Mouse (Mus musculus) CH12.LX (cell line): ENCODE measurements around the gene Nacc2. TPM values are rescaled to one million over a fixed set of nuclear protein-coding genes. Genes with fewer than 3 reads are reported as not detected.
A peak's percentile ranks its signal among the peaks of the same experiment; 100 is the strongest.

ENCODE experiments used
- DNase-seq: peaks from one replicate; pipeline ENCODE4 v3.0.0-alpha.2; 2013; ENCODE audit errors: extremely low read depth
- H3K27ac ChIP-seq: 2 replicates; pipeline ENCODE4 v1.5.1; 2012; ENCODE audit warnings: low read depth, mild to moderate bottlenecking, control low read depth, moderate library complexity; ENCODE audit not compliant: insufficient read depth
- H3K27me3 ChIP-seq: replicated peaks from 2 replicates; pipeline ENCODE3; 2012; ENCODE audit warnings: inconsistent platforms
- H3K36me3 ChIP-seq, 2 experiments: replicated peaks in 1 of 2; 2 replicates each; pipeline versions ENCODE3 to v1.6.1; 2012; ENCODE audit warnings: inconsistent platforms in 1 of 2, low read length in 1 of 2, mild to moderate bottlenecking in 1 of 2, mixed read lengths in 1 of 2, moderate library complexity in 1 of 2; ENCODE audit not compliant: control insufficient read depth in 1 of 2, insufficient read depth in 1 of 2
- H3K4me1 ChIP-seq, 2 experiments: 2 replicates each; pipeline ENCODE4 v1.6.1; 2012; ENCODE audit warnings: inconsistent platforms in 1 of 2, moderate library complexity in 1 of 2; ENCODE audit not compliant: insufficient read depth in 2 of 2, control insufficient read depth in 1 of 2
- H3K4me2 ChIP-seq: 2 replicates; pipeline ENCODE4 v1.6.1; 2012; ENCODE audit warnings: low read depth, mild to moderate bottlenecking, control low read depth; ENCODE audit not compliant: poor library complexity, insufficient read depth, severe bottlenecking
- H3K4me3 ChIP-seq, 3 experiments: fragments of 150-350 bp in 1 of 3; sonication (generic) in 1 of 3; replicated peaks in 1 of 3; 2 replicates each; pipeline versions ENCODE3 to v1.5.1; 2011 to 2012; ENCODE audit warnings: low read depth in 2 of 3, low read length in 2 of 3, mild to moderate bottlenecking in 2 of 3, moderate library complexity in 2 of 3, control low read depth in 1 of 3, improper control_type of control experiment in 1 of 3, inconsistent platforms in 1 of 3, mixed read lengths in 1 of 3; ENCODE audit not compliant: poor library complexity in 1 of 3
- H3K79me2 ChIP-seq: replicated peaks from 2 replicates; pipeline ENCODE4 v1.6.1; 2012; ENCODE audit warnings: mild to moderate bottlenecking, moderate library complexity; ENCODE audit not compliant: control insufficient read depth, poor library complexity, insufficient read depth, severe bottlenecking; ENCODE audit errors: extremely low read depth
- H3K9ac ChIP-seq: 2 replicates; pipeline ENCODE4 v1.6.1; 2012; ENCODE audit warnings: low read depth, mild to moderate bottlenecking, control low read depth, moderate library complexity; ENCODE audit not compliant: insufficient read depth
- H3K9me3 ChIP-seq: replicated peaks from 2 replicates; pipeline ENCODE3; 2012; ENCODE audit warnings: low read length, inconsistent platforms, mixed read lengths
- CHD2 ChIP-seq: IDR thresholded peaks from 2 replicates; pipeline ENCODE4 v1.6.1; 2011; ENCODE audit warnings: low read length, improper control_type of control experiment
- E2F4 ChIP-seq: IDR thresholded peaks from 2 replicates; pipeline ENCODE4 v1.6.1; 2011; ENCODE audit warnings: low read depth, low read length, improper control_type of control experiment; ENCODE audit not compliant: insufficient replicate concordance
- HCFC1 ChIP-seq: IDR thresholded peaks from 2 replicates; pipeline ENCODE4 v1.6.1; 2012; ENCODE audit warnings: low read depth, mild to moderate bottlenecking, inconsistent platforms, low read length, improper control_type of control experiment
- JUND ChIP-seq: conservative IDR thresholded peaks from 2 replicates; pipeline ENCODE4 v1.6.1; 2011; ENCODE audit warnings: low read depth, low read length, improper control_type of control experiment
- MAX ChIP-seq: IDR thresholded peaks from 2 replicates; pipeline ENCODE4 v1.6.1; 2011; ENCODE audit warnings: low read length, improper control_type of control experiment
- MEF2A ChIP-seq: IDR thresholded peaks from 2 replicates; pipeline ENCODE4 v1.6.1; 2014; ENCODE audit warnings: low read depth, mild to moderate bottlenecking, inconsistent platforms, low read length, improper control_type of control experiment, borderline replicate concordance
- MYC ChIP-seq: IDR thresholded peaks from 2 replicates; pipeline ENCODE4 v1.6.1; 2011; ENCODE audit warnings: low read depth, mild to moderate bottlenecking, improper control_type of control experiment, low read length
- NELFE ChIP-seq: IDR thresholded peaks from 2 replicates; pipeline ENCODE4 v1.6.1; 2011; ENCODE audit warnings: low read depth, low read length, improper control_type of control experiment
- PAX5 ChIP-seq: IDR thresholded peaks from 2 replicates; pipeline ENCODE4 v1.6.1; 2012; ENCODE audit warnings: low read length, inconsistent platforms, mixed read lengths
- POLR2AphosphoS2 ChIP-seq: IDR thresholded peaks from 2 replicates; pipeline ENCODE4 v1.6.1; 2011; ENCODE audit warnings: low read depth, low read length, improper control_type of control experiment
- RAD21 ChIP-seq: IDR thresholded peaks from 2 replicates; pipeline ENCODE4 v1.6.1; 2011; ENCODE audit warnings: low read depth, mild to moderate bottlenecking, low read length, improper control_type of control experiment, moderate library complexity
- RCOR1 ChIP-seq: conservative IDR thresholded peaks from 2 replicates; pipeline ENCODE4 v1.6.1; 2012; ENCODE audit warnings: low read depth, mild to moderate bottlenecking, inconsistent platforms, low read length, improper control_type of control experiment
- SIN3A ChIP-seq: IDR thresholded peaks from 2 replicates; pipeline ENCODE4 v1.6.1; 2012; ENCODE audit warnings: low read length, improper control_type of control experiment, inconsistent platforms
- SMC3 ChIP-seq: IDR thresholded peaks from 2 replicates; pipeline ENCODE4 v1.6.1; 2011; ENCODE audit warnings: low read depth, low read length, improper control_type of control experiment
- TBP ChIP-seq: conservative IDR thresholded peaks from 2 replicates; pipeline ENCODE4 v1.6.1; 2011; ENCODE audit warnings: low read depth, low read length, improper control_type of control experiment
- TCF12 ChIP-seq: IDR thresholded peaks from 2 replicates; pipeline ENCODE4 v1.6.1; 2014; ENCODE audit warnings: low read depth, mild to moderate bottlenecking, inconsistent platforms, low read length, improper control_type of control experiment
- USF1 ChIP-seq: IDR thresholded peaks from 2 replicates; pipeline ENCODE4 v1.6.1; 2014; ENCODE audit warnings: low read depth, mild to moderate bottlenecking, inconsistent platforms, low read length, improper control_type of control experiment
- USF2 ChIP-seq: conservative IDR thresholded peaks from 2 replicates; pipeline ENCODE4 v1.6.1; 2011; ENCODE audit warnings: low read depth, low read length, improper control_type of control experiment
- ZC3H11A ChIP-seq: IDR thresholded peaks from 2 replicates; pipeline ENCODE4 v1.6.1; 2012; ENCODE audit warnings: low read depth, mild to moderate bottlenecking, inconsistent platforms, low read length, improper control_type of control experiment
- ZMIZ1 ChIP-seq: IDR thresholded peaks from 2 replicates; pipeline ENCODE4 v1.6.1; 2012; ENCODE audit warnings: low read depth, mild to moderate bottlenecking, inconsistent platforms, low read length, improper control_type of control experiment
- dilution Hi-C: fragments of 300-500 bp; cut with MboI; formaldehyde crosslinking; loops from 2 replicates; pipeline ENCODE4 v1.14.3; 2020; ENCODE audit warnings: low sequenced_read_pairs; ENCODE audit not compliant: extremely low pct_unique_long_range_greater_than_20kb, extremely low pct_ligation_motif_present
- in situ Hi-C: fragments of 300-500 bp; cut with MboI; formaldehyde crosslinking; loops from 3 replicates; pipeline ENCODE4 v1.14.3; 2019; ENCODE audit warnings: low sequenced_read_pairs, low pct_ligation_motif_present, low pct_unique_long_range_greater_than_20kb, mixed read lengths
- polyA plus RNA-seq: library from polyadenylated mRNA; unstranded; fragments of >175 nt; gene quantifications from 2 replicates; pipeline ENCODE4 v1.2.1, GENCODE M21; 2012; ENCODE audit warnings: low read depth; ENCODE audit not compliant: insufficient read length
- total RNA-seq, 2 experiments: library from RNA; depleted of rRNA; stranded (reverse); fragments of 300-350 nt in 1 of 2; fragments of >200 nt in 1 of 2; gene quantifications; 2 replicates each; pipeline ENCODE4 v1.2.3; 2012 to 2014

The Nacc2 gene
- total and polyA plus RNA-seq, 3 experiments: 0.59 to 2.3 (median 1.1) TPM

GRCm38 (mm10) chr2:26055046-26055746, 67.8 kb downstream of the Nacc2 start (continued):
- TF ChIP-seq SIN3A (peak; percentile 67; the same call in 1 of the 2 replicates), MEF2A (no peak), USF1 (no peak), MYC (peak; percentile 54; the same call in 1 of the 2 replicates), E2F4 (no peak), PAX5 (no peak), USF2 (no peak), JUND (no peak), TBP (no peak), TCF12 (peak; percentile 54; the same call in 1 of the 2 replicates)
- TF ChIP-seq, all 38 proteins: peak for 13

- dilution Hi-C loops: no loop called here
- Histone ChIP-seq H3K4me1 (peaks cover 0 to 27% of the 10 kb centered on the region in 2 experiments; a peak in 2 of 4 replicates), H3K4me3 (no peak overlapping the region), H3K9me3 (peaks cover 3% of the 10 kb centered on the region), H3K79me2 (no peaks in the 10 kb centered on the region), H3K27ac (no peak overlapping the region), H3K4me2 (no peak overlapping the region), H3K36me3 (no peaks in the 10 kb centered on the region)
- TF ChIP-seq RAD21 (no peak), SMC3 (no peak), RCOR1 (no peak), ZC3H11A (no peak), ZMIZ1 (no peak), HCFC1 (no peak), USF2 (no peak), NELFE (no peak), CHD2 (no peak), POLR2AphosphoS2 (no peak), MAX (no peak), MEF2A (no peak)
- TF ChIP-seq, all 38 proteins: peak for 0
- peaks cover 38% of the 10 kb centered on the region for H3K27me3 ChIP-seq
- in situ Hi-C loops: loop anchor here (10.0 kb wide), 1 partner anchor 92 kb away; no protein-coding TSS in a partner anchor
- no peak overlapping the region for H3K9ac ChIP-seq
- no peak for DNase-seq
Measured at GRCm38 (mm10) chr2:26052806-26053205, 70.2 kb downstream of the Nacc2 start.
